Mouse (Mus musculus): ENCODE results near the gene Dab2ip.

DNA sequence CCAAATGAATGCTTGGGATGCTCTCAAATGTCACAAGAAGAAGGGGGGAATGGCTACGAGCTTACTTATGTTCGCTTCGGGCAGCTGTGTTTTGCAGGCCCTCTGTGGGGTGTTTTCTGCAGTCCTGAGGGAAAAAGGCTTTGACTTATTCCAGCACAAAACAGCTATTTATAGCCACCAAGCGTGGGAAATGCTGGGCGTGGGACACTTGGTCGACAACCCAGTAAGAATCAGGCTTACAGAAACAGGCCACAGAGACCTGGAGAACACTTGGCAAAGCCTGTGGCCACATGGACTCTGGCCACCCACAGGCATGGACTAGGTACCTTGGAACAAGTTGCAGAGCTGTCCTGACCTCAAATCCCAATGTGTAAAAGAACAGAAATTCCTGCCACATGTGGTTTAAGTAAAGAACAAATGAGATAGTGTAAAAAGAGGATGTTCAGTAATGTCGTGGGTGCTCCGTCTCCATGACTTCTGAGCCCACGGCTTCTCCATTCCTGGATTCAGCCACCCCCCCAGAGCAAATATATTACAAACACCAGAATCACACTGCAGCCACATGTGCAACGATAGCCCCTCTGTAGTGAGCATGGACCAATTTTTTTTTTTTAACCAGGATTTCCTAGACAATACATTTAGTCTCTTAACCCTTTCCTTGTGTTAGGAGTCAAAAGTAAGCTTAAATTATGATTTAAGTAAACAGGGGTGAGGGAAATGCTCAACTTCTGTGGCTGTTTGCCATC lies 49.3 kb upstream of the Dab2ip start:
- TF ChIP-seq CTCF (IDR thresholded peaks at IDR 0.05; ENCODE audit: control insufficient read depth, insufficient read depth, insufficient replicate concordance, low read depth, low read length) = no peak
- TF ChIP-seq POLR2A (IDR thresholded peaks at IDR 0.05; ENCODE audit: control insufficient read depth, low read depth, low read length) = no peak

All from testis, adult 2 months (tissue).